Mouse (Mus musculus): ENCODE results near the gene Ankra2. TPM values are rescaled to one million over a fixed set of nuclear protein-coding genes. Genes with fewer than 3 reads are reported as not detected.

Gene Ankra2
- polyA plus RNA-seq, 1 experiment from 2014 or later, result 14.7 TPM

GRCm38 (mm10) chr13:98305257-98305656 is 42.4 kb downstream of the Ankra2 start:
- H3K27me3 ChIP-seq (ENCODE audit: poor library complexity, severe bottlenecking), result no peaks in the 10 kb centered on the region
- WGBS, result 93% methylated on average over 9 of the region's 9 CpGs
- H3K36me3 ChIP-seq (replicated peaks), result peaks cover 29% of the 10 kb centered on the region
- H3K4me3 ChIP-seq, result no peak overlapping the region
- H3K9me3 ChIP-seq, result no peaks in the 10 kb centered on the region
- H3K27ac ChIP-seq, result no peak overlapping the region
- no peak for DNase-seq (ENCODE audit: extremely low spot score, low spot score)
- H3K4me1 ChIP-seq, result no peaks in the 10 kb centered on the region

- Histone ChIP-seq H3K27ac (no peak overlapping the region), H3K4me3 (no peak overlapping the region)
- WGBS, result 58% methylated on average over 5 of the region's 5 CpGs
These were observed 43.5 kb downstream of the Ankra2 start for GRCm38 (mm10) chr13:98306393-98306792.

GRCm38 (mm10) chr13:98306852-98307475 is 44.1 kb downstream of the Ankra2 start:
- H3K27me3 ChIP-seq (ENCODE audit: poor library complexity, severe bottlenecking), result no peaks in the 10 kb centered on the region
- no peaks in the 10 kb centered on the region for H3K4me1 ChIP-seq
- 65% methylated on average over 14 of the region's 14 CpGs for WGBS
- no peaks in the 10 kb centered on the region for H3K9me3 ChIP-seq
- no peak overlapping the region for H3K27ac ChIP-seq
- no peak for DNase-seq (ENCODE audit: extremely low spot score, low spot score)
- no peak overlapping the region for H3K4me3 ChIP-seq
- peaks cover 46% of the 10 kb centered on the region for H3K36me3 ChIP-seq (replicated peaks)

More at GRCm38 (mm10) chr13:98306393-98306792, 43.5 kb downstream of the Ankra2 start:
- no peaks in the 10 kb centered on the region for H3K27me3 ChIP-seq (ENCODE audit: poor library complexity, severe bottlenecking)
- no peaks in the 10 kb centered on the region for H3K4me1 ChIP-seq
- DNase-seq (ENCODE audit: extremely low spot score, low spot score), result no peak
- peaks cover 40% of the 10 kb centered on the region for H3K36me3 ChIP-seq (replicated peaks)
- H3K9me3 ChIP-seq, result no peaks in the 10 kb centered on the region

- WGBS, result 92% methylated on average over 5 of the region's 5 CpGs
- no peaks in the 10 kb centered on the region for H3K4me1 ChIP-seq
- no peaks in the 10 kb centered on the region for H3K27me3 ChIP-seq (ENCODE audit: poor library complexity, severe bottlenecking)
- no peak overlapping the region for H3K4me3 ChIP-seq
- no peak overlapping the region for H3K27ac ChIP-seq
- H3K36me3 ChIP-seq (replicated peaks), result peaks cover 56% of the 10 kb centered on the region
- no peaks in the 10 kb centered on the region for H3K9me3 ChIP-seq
- no peak for DNase-seq (ENCODE audit: extremely low spot score, low spot score)
These were observed 45.1 kb downstream of the Ankra2 start for GRCm38 (mm10) chr13:98308004-98308403.

- 89% methylated on average over 4 of the region's 4 CpGs for WGBS
- DNase-seq (ENCODE audit: extremely low spot score, low spot score), result no peak
- Histone ChIP-seq H3K9me3 (no peaks in the 10 kb centered on the region), H3K4me1 (no peaks in the 10 kb centered on the region), H3K4me3 (no peak overlapping the region), H3K36me3 (replicated peaks) (peaks cover 63% of the 10 kb centered on the region), H3K27ac (no peak overlapping the region), H3K27me3 (ENCODE audit: poor library complexity, severe bottlenecking) (no peaks in the 10 kb centered on the region)
These were observed 45.9 kb downstream of the Ankra2 start for GRCm38 (mm10) chr13:98308724-98309123.

GRCm38 (mm10) chr13:98311597-98311996 is 48.7 kb downstream of the Ankra2 start:
- Histone ChIP-seq H3K4me3 (no peak overlapping the region), H3K27me3 (ENCODE audit: poor library complexity, severe bottlenecking) (no peaks in the 10 kb centered on the region), H3K4me1 (peaks cover 15% of the 10 kb centered on the region), H3K27ac (no peak overlapping the region), H3K9me3 (no peaks in the 10 kb centered on the region), H3K36me3 (replicated peaks) (peaks cover 75% of the 10 kb centered on the region)
- WGBS, result 95% methylated on average over 5 of the region's 5 CpGs
- no peak for DNase-seq (ENCODE audit: extremely low spot score, low spot score)

GRCm38 (mm10) chr13:98313631-98314030 is 50.8 kb downstream of the Ankra2 start:
- Histone ChIP-seq H3K36me3 (replicated peaks) (peaks cover 64% of the 10 kb centered on the region), H3K27me3 (ENCODE audit: poor library complexity, severe bottlenecking) (no peaks in the 10 kb centered on the region), H3K4me3 (no peak overlapping the region), H3K27ac (no peak overlapping the region), H3K4me1 (peaks cover 21% of the 10 kb centered on the region), H3K9me3 (no peaks in the 10 kb centered on the region)
- 89% methylated on average over 7 of the region's 7 CpGs for WGBS
- DNase-seq (ENCODE audit: extremely low spot score, low spot score), result no peak

GRCm38 (mm10) chr13:98315124-98315523 is 52.2 kb downstream of the Ankra2 start:
- H3K36me3 ChIP-seq (replicated peaks), result peaks cover 51% of the 10 kb centered on the region
- H3K4me3 ChIP-seq, result peak overlapping the region; percentile 100
- no peaks in the 10 kb centered on the region for H3K27me3 ChIP-seq (ENCODE audit: poor library complexity, severe bottlenecking)
- H3K4me1 ChIP-seq, result peaks cover 21% of the 10 kb centered on the region
- H3K9me3 ChIP-seq, result no peaks in the 10 kb centered on the region
- no peak for DNase-seq (ENCODE audit: extremely low spot score, low spot score)
- 82% methylated on average over 4 of the region's 4 CpGs for WGBS
- H3K27ac ChIP-seq, result no peak overlapping the region

- Histone ChIP-seq H3K27ac (peak overlapping the region; percentile 99), H3K4me1 (peaks cover 21% of the 10 kb centered on the region), H3K27me3 (ENCODE audit: poor library complexity, severe bottlenecking) (no peaks in the 10 kb centered on the region), H3K4me3 (peak overlapping the region; percentile 100), H3K36me3 (replicated peaks) (peaks cover 41% of the 10 kb centered on the region), H3K9me3 (no peaks in the 10 kb centered on the region)
- DNase-seq (ENCODE audit: extremely low spot score, low spot score), result no peak
- WGBS, result 1% methylated on average over 17 of the region's 17 CpGs
These were observed 53.2 kb downstream of the Ankra2 start for GRCm38 (mm10) chr13:98316140-98316479.

- peak within 1 kb of the TSS; percentile 99 for H3K27ac ChIP-seq
- under 1% methylated on average over 89 of the region's 90 CpGs for WGBS
- peak; percentile 97 for DNase-seq (ENCODE audit: extremely low spot score, low spot score)
These were observed 53.8 kb downstream of the Ankra2 start, which contains the start of gene Btf3 for GRCm38 (mm10) chr13:98316480-98317245. TSS of gene Btf3 (minus strand) at chr13:98317006.

GRCm38 (mm10) chr13:98317246-98317677 is 54.4 kb downstream of the Ankra2 start:
- Histone ChIP-seq H3K36me3 (replicated peaks) (peaks cover 29% of the 10 kb centered on the region), H3K4me1 (peaks cover 21% of the 10 kb centered on the region), H3K4me3 (peak overlapping the region; percentile 100), H3K27me3 (ENCODE audit: poor library complexity, severe bottlenecking) (no peaks in the 10 kb centered on the region), H3K9me3 (no peaks in the 10 kb centered on the region), H3K27ac (peak overlapping the region; percentile 99)
- no peak for DNase-seq (ENCODE audit: extremely low spot score, low spot score)
- WGBS, result 3% methylated on average over 16 of the region's 16 CpGs

More at GRCm38 (mm10) chr13:98316480-98317245, 53.8 kb downstream of the Ankra2 start, which contains the start of gene Btf3:
- H3K4me1 ChIP-seq, result peaks cover 21% of the 10 kb centered on the region
- peaks cover 35% of the 10 kb centered on the region for H3K36me3 ChIP-seq (replicated peaks)
- H3K27me3 ChIP-seq (ENCODE audit: poor library complexity, severe bottlenecking), result no peaks in the 10 kb centered on the region
- H3K4me3 ChIP-seq, result peak within 1 kb of the TSS; percentile 100
- no peaks in the 10 kb centered on the region for H3K9me3 ChIP-seq

GRCm38 (mm10) chr13:98317911-98318310 is 55.0 kb downstream of the Ankra2 start:
- H3K27ac ChIP-seq, result no peak overlapping the region
- H3K36me3 ChIP-seq (replicated peaks), result peaks cover 23% of the 10 kb centered on the region
- no peaks in the 10 kb centered on the region for H3K27me3 ChIP-seq (ENCODE audit: poor library complexity, severe bottlenecking)
- WGBS, result 91% methylated on average over 6 of the region's 6 CpGs
- H3K9me3 ChIP-seq, result no peaks in the 10 kb centered on the region
- peaks cover 21% of the 10 kb centered on the region for H3K4me1 ChIP-seq
- H3K4me3 ChIP-seq, result peak overlapping the region; percentile 100
- DNase-seq (ENCODE audit: extremely low spot score, low spot score), result no peak
